Mouse (Mus musculus): Measurements from ENCODE around the gene Acot2. TPM values are rescaled to one million over a fixed set of nuclear protein-coding genes. Genes with fewer than 3 reads are reported as not detected.
A peak's percentile ranks its signal among the peaks of the same experiment; 100 is the strongest.
"Not testable (repeated sequence)": the region's sequence is repeated elsewhere in the genome, so short reads cannot be mapped to it uniquely, and the experiment has no call there.

The Acot2 gene
- 9.2 and 14.2 TPM in 2 replicates for polyA plus RNA-seq (2012; rRNA removed)

DNA sequence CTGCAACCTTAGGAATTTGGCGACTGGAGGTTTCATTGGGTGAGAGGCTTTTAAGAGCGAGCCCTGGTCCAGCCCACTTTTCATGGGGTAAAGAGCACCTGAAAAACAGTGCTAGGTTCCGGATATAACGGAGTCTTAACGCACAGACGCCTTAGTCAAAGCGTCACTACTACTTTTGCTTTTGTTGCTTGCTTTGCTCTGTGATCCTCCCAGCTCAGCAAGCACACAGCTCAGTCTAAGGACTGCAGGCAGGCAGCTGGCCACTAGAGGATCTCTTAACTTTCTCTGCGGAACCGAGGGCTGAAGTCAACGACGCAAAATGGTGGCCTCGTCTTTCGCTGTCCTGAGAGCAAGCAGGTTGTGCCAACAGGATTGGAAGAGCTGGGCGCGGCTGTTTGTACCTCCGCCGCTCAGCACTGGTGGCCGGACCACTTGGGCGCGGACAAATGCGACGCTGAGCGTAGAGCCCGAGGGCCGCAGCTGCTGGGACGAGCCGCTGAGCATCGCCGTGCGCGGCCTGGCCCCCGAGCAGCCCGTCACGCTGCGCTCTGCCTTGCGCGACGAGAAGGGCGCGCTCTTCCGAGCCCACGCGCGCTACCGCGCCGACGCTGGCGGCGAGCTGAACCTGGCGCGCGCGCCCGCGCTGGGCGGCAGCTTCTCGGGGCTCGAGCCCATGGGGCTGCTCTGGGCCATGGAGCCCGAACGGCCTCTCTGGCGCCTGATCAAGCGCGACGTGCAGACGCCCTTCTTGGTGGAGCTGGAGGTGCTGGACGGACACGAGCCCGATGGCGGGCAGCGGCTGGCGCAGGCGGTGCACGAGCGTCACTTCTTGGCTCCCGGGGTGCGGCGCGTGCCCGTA lies at the start of gene Acot2:
Acot2 (plus strand) TSS at position 279 of the 859 bp plus-strand sequence.
- peak; percentile 78 to 92 for DNase-seq (ENCODE audit: low read depth in 1 of 2, low spot score in 2 of 2)

GRCm38 (mm10) chr12:83938592-83938991 lies 49.1 kb upstream of the Acot2 start:
- not testable (repeated sequence) for H3K36me3 ChIP-seq (ENCODE audit: control insufficient read depth, insufficient read depth, low read length); DNase-seq (ENCODE audit: low read depth in 1 of 2, low spot score in 2 of 2); H3K4me1 ChIP-seq (ENCODE audit: control insufficient read depth, insufficient read depth, insufficient read length); H3K27ac ChIP-seq (ENCODE audit: insufficient read depth, low read length); H3K4me3 ChIP-seq (ENCODE audit: extremely low read depth, insufficient read depth, insufficient read length); H3K27me3 ChIP-seq (ENCODE audit: control insufficient read depth, insufficient read depth, low read length)
- WGBS = 67% methylated on average over 1 of the region's 1 CpGs

More for the DNA sequence above, at the start of gene Acot2:
- Histone ChIP-seq H3K4me1 (ENCODE audit: control insufficient read depth, insufficient read depth, insufficient read length) (peaks cover 4% of the 10 kb centered on the region; the same call in 1 of the 2 replicates), H3K4me3 (ENCODE audit: extremely low read depth, insufficient read depth, insufficient read length) (peak within 1 kb of the TSS; percentile 69), H3K27me3 (ENCODE audit: control insufficient read depth, insufficient read depth, low read length) (no peaks in the 10 kb centered on the region), H3K27ac (ENCODE audit: insufficient read depth, low read length) (peak within 1 kb of the TSS; percentile 96), H3K36me3 (ENCODE audit: control insufficient read depth, insufficient read depth, low read length) (0 out of 2 replicates have a peak, but pooled peaks cover 2% of the 10 kb centered on the region)
- under 1% methylated on average over 80 of the region's 80 CpGs for WGBS
- TF ChIP-seq CTCF (IDR thresholded peaks at IDR 0.05; ENCODE audit: extremely low read depth, insufficient read depth, insufficient read length, insufficient replicate concordance) (peak; percentile 52; the same call in 1 of the 2 replicates), POLR2A (IDR thresholded peaks at IDR 0.05; ENCODE audit: low read depth, low read length) (peak; percentile 68)

GRCm38 (mm10) chr12:83939332-83939731 lies 48.3 kb upstream of the Acot2 start:
- Histone ChIP-seq H3K27ac (ENCODE audit: insufficient read depth, low read length) (no peak overlapping the region), H3K4me1 (ENCODE audit: control insufficient read depth, insufficient read depth, insufficient read length) (no peaks in the 10 kb centered on the region), H3K27me3 (ENCODE audit: control insufficient read depth, insufficient read depth, low read length) (no peaks in the 10 kb centered on the region), H3K36me3 (ENCODE audit: control insufficient read depth, insufficient read depth, low read length) (no peaks in the 10 kb centered on the region), H3K4me3 (ENCODE audit: extremely low read depth, insufficient read depth, insufficient read length) (no peak overlapping the region)
- TF ChIP-seq CTCF (IDR thresholded peaks at IDR 0.05; ENCODE audit: extremely low read depth, insufficient read depth, insufficient read length, insufficient replicate concordance) = no peak
- TF ChIP-seq POLR2A (IDR thresholded peaks at IDR 0.05; ENCODE audit: low read depth, low read length) = no peak
- no peak for DNase-seq (ENCODE audit: low read depth in 1 of 2, low spot score in 2 of 2)
- WGBS = 79% methylated on average over 2 of the region's 2 CpGs

GRCm38 (mm10) chr12:83940031-83940430 lies 47.6 kb upstream of the Acot2 start:
- no peak overlapping the region for H3K27ac ChIP-seq (ENCODE audit: insufficient read depth, low read length)
- H3K36me3 ChIP-seq (ENCODE audit: control insufficient read depth, insufficient read depth, low read length) = no peaks in the 10 kb centered on the region
- no peak for TF ChIP-seq POLR2A (IDR thresholded peaks at IDR 0.05; ENCODE audit: low read depth, low read length)
- TF ChIP-seq CTCF (IDR thresholded peaks at IDR 0.05; ENCODE audit: extremely low read depth, insufficient read depth, insufficient read length, insufficient replicate concordance) = no peak
- H3K27me3 ChIP-seq (ENCODE audit: control insufficient read depth, insufficient read depth, low read length) = no peaks in the 10 kb centered on the region
- no peak overlapping the region for H3K4me3 ChIP-seq (ENCODE audit: extremely low read depth, insufficient read depth, insufficient read length)
- WGBS = 75% methylated on average over 4 of the region's 4 CpGs
- no peaks in the 10 kb centered on the region for H3K4me1 ChIP-seq (ENCODE audit: control insufficient read depth, insufficient read depth, insufficient read length)
- no peak for DNase-seq (ENCODE audit: low read depth in 1 of 2, low spot score in 2 of 2)

GRCm38 (mm10) chr12:83941938-83942337 lies 45.7 kb upstream of the Acot2 start:
- DNase-seq (ENCODE audit: low read depth in 1 of 2, low spot score in 2 of 2) = no peak
- Histone ChIP-seq H3K27ac (ENCODE audit: insufficient read depth, low read length) (no peak overlapping the region), H3K36me3 (ENCODE audit: control insufficient read depth, insufficient read depth, low read length) (no peaks in the 10 kb centered on the region), H3K4me3 (ENCODE audit: extremely low read depth, insufficient read depth, insufficient read length) (no peak overlapping the region), H3K4me1 (ENCODE audit: control insufficient read depth, insufficient read depth, insufficient read length) (no peaks in the 10 kb centered on the region), H3K27me3 (ENCODE audit: control insufficient read depth, insufficient read depth, low read length) (no peaks in the 10 kb centered on the region)
- TF ChIP-seq POLR2A (IDR thresholded peaks at IDR 0.05; ENCODE audit: low read depth, low read length) (no peak), CTCF (IDR thresholded peaks at IDR 0.05; ENCODE audit: extremely low read depth, insufficient read depth, insufficient read length, insufficient replicate concordance) (no peak)
- 75% methylated on average over 3 of the region's 3 CpGs for WGBS

- 58% methylated on average over 8 of the region's 8 CpGs for WGBS
- no peaks in the 10 kb centered on the region for H3K27me3 ChIP-seq (ENCODE audit: control insufficient read depth, insufficient read depth, low read length)
- H3K36me3 ChIP-seq (ENCODE audit: control insufficient read depth, insufficient read depth, low read length) = 0 out of 2 replicates have a peak, but pooled peaks cover 2% of the 10 kb centered on the region
- no peak for DNase-seq (ENCODE audit: low read depth in 1 of 2, low spot score in 2 of 2)
- TF ChIP-seq CTCF (IDR thresholded peaks at IDR 0.05; ENCODE audit: extremely low read depth, insufficient read depth, insufficient read length, insufficient replicate concordance) (no peak), POLR2A (IDR thresholded peaks at IDR 0.05; ENCODE audit: low read depth, low read length) (no peak)
- H3K4me1 ChIP-seq (ENCODE audit: control insufficient read depth, insufficient read depth, insufficient read length) = peaks cover 16% of the 10 kb centered on the region
- H3K4me3 ChIP-seq (ENCODE audit: extremely low read depth, insufficient read depth, insufficient read length) = no peak overlapping the region
- no peak overlapping the region for H3K27ac ChIP-seq (ENCODE audit: insufficient read depth, low read length)
Measured at GRCm38 (mm10) chr12:83947260-83947811, 40.3 kb upstream of the Acot2 start.

DNA sequence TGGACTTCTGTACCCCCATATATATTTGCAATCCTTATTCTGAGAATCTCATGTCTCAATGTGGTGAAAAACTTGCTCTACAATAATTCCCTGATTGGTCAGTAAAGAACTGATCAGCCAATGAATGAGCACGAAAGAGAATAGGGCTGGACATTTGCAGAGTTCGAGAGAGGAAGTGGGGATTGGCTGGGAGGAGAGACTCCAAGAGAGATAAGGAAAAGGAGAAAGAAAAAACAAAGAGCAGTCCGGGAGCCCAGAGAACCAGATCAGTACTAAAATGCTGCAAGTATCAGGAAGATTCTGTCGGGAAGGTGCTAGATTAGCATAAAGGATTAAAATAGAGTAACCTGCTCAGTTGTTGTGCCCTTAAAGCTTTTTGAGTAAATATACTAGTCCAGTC lies 38.6 kb upstream of the Acot2 start:
- no peak for TF ChIP-seq CTCF (IDR thresholded peaks at IDR 0.05; ENCODE audit: extremely low read depth, insufficient read depth, insufficient read length, insufficient replicate concordance)
- no peak for TF ChIP-seq POLR2A (IDR thresholded peaks at IDR 0.05; ENCODE audit: low read depth, low read length)
- Histone ChIP-seq H3K4me1 (ENCODE audit: control insufficient read depth, insufficient read depth, insufficient read length) (peaks cover 16% of the 10 kb centered on the region), H3K36me3 (ENCODE audit: control insufficient read depth, insufficient read depth, low read length) (peaks cover 5% of the 10 kb centered on the region; the same call in 1 of the 2 replicates), H3K27ac (ENCODE audit: insufficient read depth, low read length) (no peak overlapping the region), H3K4me3 (ENCODE audit: extremely low read depth, insufficient read depth, insufficient read length) (no peak overlapping the region), H3K27me3 (ENCODE audit: control insufficient read depth, insufficient read depth, low read length) (no peaks in the 10 kb centered on the region)
- WGBS = 75% methylated on average over 4 of the region's 4 CpGs
- DNase-seq (ENCODE audit: low read depth in 1 of 2, low spot score in 2 of 2) = no peak

Data from spleen, adult 2 months (tissue).